Mouse (Mus musculus) mature B cell (primary cell): ENCODE results near the gene Smco4.
"Not testable (repeated sequence)": the region's sequence is repeated elsewhere in the genome, so short reads cannot be mapped to it uniquely, and the experiment has no call there.

Source experiments
- in situ Hi-C: fragments of 300-500 bp; cut with MboI; formaldehyde crosslinking; loops from 2 replicates; pipeline ENCODE4 v1.14.3; 2019

The Smco4 gene

DNA sequence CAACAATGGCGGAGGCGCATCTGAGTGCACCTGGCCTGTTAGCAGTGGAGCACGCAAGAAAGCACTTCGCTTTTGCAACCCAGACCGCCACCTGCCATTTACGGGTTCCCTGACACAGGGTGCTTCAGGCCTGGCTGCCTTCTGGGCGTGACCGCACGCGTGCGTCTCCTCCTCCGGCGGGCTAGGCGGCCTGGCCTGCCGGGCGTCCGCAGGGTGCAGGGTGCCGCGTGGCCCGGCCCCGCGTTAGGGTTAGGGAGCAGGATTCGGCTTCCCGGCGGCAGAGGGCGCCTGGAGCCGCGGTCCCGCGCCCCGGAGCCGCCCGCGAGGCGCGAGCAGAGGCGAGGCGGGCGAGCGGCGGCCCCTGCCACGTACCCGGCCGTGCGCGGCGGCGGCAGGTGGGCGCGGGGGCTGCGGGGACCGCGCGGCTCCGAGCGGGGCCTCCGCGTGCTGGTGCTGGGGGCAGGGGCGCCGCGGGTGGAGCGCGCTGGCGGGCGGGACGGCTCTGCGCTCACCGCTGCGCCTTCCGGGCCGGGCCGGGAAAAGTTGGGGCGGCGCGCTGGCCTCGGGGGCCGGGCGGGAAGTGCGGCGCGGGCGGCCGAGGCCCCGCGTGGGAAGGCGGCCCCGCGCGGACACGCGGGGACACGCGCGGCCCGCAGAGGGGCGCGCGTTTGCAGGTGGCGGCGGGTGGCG, at the start of gene Smco4:
Gene Smco4, plus strand, starts transcription at position 198 of the 690 bp plus-strand sequence.
- in situ Hi-C loops, result no loop called here

DNA sequence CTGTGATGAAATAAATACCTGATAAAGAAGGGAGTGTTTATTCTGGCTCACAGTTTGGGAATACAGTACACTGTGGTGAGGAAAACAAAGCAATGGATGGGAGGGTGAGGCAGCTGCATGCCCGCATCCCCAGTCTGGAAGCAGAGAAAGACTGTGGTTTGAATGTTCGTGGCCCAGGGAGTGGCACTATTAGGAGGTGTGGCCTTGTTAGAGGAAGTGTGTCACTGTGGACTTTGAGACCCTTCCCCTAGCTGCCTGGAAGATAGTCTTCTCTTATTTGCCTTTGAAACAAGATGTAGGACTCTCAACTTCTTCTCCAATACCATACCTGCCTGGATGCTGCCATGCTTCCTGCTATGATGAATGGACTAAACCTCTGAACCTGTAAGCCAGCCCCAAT, 45.8 kb upstream of the Smco4 start:
- in situ Hi-C loops, result no loop called here

DNA sequence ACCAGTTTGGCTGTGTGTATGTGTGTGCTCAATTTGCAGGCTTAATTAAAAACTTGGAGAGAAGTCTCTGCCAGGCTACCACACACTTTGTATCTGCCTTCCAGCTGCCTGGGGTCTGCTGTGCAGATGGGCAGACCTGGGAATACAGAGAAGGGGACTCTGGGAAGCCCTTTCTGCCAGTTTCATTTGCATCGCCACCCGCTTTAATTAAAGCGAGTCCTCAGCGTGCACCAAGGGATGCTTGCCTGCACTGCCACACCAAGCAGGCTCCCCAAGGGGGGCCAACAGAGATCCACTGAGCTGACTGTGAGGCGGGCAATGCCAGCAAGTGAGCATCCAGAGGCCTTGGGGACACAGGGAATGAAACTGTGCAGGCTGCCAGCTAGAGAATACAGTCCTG, 42.3 kb upstream of the Smco4 start:
- in situ Hi-C loops, result no loop called here

DNA sequence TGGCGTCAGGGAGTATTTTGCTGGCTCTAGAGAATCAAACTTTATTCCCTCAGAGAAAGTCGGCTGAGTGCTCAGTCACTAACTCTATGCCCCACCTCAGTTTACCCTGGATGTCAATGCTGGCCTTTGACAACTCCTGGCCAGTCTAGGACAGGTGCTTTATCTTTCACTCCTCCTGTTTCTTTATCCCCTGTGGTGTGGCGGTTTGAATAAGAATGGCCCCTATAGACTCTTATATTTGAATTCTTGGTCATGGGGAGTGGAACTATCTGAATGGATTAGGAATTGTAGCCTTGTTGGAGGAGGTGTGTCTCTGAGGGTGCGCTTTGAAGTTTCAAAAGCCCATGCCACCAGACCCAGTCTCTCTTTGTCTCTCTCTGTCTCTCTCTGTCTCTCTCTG, 21.0 kb upstream of the Smco4 start:
- in situ Hi-C loops, result no loop called here

DNA sequence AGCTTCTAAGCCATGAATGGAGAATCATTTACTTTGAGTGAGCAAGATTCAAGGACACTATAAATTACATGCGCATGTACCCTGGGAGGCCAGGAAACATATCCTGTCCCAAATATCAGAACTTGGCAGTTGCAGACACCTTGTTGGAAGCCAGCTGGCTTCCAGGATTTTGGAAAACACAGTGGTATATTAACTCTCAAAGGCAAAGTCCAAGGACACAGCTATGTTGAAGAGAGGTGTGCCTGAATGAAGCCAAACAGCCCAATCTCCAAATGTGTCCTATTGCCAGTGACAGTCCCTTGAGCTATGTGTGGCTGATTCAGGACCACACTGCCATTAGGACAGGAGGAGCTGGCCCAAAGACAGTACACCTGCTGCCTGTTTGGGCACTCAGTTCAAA, 20.0 kb upstream of the Smco4 start:
- in situ Hi-C loops, result no loop called here

DNA sequence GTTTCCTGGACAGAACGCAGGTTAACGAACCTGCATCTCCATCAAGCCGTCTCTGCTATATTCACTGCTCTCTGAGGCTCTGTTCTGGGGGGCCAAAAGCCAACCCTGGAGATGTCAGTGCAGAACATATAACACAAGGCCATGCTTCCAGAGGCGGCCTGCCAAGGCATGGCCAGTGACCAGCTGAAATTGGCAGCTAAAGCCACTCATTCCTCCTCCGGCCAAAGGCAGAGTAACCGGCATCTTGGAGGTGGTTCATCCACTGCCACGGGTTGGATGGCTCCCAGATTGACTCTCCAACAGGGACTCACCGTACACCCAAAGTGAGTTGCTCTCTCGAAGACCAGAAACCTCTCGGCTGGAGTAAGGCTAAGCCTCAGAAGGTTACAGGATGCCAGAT, 15.7 kb upstream of the Smco4 start:
- in situ Hi-C loops, result no loop called here

DNA sequence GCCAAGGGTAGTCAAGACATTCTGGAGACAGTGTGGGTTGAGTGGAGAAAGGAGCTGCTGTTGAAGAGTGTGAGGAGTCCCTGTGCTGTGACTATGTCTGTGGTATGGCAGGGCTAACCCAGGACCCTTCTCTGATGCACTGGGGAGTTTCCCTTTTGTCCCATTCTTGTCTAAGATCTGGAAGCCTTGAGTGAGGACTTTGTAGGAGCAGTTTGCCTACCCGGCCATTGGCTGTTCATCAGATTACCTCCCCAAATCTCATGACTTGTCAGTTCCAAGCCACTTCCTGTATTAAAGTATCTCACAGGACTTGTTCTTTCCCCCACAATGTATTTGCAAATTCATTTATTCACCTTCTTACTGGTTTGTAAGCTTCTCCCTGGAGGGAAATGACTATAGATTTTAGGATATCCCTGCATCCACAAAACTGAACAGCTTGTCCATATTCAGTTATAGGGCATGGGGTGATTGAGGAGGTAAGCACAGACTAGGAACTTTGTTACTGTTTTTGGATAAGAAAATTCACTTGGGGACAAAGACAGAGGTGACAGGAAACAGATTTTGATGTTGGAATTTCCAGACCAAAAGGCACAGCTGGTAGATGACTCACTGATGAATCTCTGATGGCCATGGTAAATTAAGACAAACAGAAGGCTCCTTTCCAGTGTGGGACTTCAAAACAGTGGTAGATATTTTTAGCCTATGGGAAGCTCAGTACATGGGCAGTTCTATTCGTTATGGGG, 5.4 kb upstream of the Smco4 start:
- in situ Hi-C loops, result no loop called here

DNA sequence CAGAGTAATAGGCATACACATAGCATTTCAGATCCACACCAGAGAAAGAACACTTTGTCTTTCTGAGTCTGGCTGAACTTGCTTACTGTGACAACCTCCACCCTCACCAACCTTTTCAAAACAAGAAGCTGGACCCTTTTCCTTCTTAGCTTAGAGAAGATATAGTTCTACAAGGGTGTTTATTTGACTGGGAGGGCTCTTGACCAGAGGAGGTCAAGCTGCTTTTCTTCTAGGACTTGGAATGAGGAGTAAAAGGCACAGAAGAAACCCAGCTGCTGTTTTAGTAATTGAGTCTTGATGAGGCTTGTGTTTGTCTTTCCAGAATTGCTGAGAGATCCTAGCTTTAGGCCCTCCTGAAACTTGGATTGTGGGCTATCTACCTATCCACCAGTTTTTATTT, 3.9 kb upstream of the Smco4 start:
- in situ Hi-C loops, result no loop called here

DNA sequence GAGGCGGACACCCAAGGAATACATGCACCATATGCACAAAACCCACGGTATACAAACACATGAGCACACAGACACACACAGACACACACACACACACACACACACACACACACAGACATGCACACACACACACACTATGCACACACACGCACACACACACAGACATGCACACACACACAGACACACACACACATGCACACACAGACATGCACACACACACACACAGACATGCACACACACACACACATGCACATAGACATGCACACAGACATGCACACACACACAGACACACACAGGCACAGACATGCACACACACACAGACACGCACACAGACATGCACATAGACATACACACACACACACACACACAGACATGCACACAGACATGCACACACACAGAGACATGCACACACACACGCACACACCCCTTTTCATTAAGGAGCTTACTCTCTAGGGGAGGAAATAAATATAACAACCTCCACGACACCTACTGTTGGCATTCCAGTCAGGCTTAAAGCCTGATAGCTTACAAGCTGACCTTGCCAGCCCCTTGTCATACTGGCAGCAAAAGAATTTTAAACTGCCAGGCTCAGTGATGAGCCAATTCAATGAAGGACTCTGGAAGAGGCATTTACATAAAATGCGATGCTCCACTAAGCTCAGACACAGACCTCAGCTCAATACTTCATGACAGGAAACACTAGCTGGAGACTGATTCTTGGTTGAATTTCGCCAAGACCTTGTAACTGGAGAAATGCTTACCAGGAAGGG, 2.7 kb upstream of the Smco4 start:
- in situ Hi-C loops, result no loop called here

DNA sequence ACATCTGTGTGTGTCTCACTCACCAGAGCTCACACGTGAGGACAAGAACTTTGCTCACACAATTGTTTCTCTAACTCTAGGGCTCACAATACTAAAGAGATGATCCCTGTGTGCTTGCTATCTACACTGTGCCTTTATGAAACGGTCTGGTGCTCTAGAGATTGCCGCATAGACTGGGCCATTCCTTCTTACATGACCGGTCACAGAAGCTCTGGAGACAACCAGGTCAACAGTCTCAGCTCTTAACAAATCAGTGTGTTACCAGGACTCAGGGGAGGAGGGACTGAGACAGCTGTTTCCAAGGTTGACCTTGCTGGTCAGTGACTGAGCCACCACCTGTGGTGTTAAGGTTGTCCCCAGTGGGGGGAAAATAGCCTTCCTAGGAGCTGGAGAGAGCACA, 1.5 kb upstream of the Smco4 start:
- in situ Hi-C loops, result no loop called here

DNA sequence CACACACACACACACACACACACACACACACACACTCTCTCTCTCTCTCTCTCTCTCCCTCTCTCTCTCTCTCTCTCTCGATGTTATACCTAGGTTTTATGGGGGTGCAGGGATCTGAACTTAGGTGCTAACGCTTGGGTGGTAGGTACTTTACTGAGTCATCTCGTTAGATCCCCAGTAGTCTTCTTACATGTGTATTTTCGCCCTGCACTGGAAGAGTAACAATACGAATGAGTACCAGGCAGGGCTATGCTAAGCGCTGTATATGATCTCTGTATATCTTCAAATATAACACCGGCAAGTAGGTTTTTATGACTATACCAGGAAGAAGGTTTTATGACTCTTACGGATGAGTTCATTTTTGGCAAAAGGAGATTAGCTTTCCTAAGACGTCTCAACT, 831 bp upstream of the Smco4 start:
- in situ Hi-C loops, result no loop called here

DNA sequence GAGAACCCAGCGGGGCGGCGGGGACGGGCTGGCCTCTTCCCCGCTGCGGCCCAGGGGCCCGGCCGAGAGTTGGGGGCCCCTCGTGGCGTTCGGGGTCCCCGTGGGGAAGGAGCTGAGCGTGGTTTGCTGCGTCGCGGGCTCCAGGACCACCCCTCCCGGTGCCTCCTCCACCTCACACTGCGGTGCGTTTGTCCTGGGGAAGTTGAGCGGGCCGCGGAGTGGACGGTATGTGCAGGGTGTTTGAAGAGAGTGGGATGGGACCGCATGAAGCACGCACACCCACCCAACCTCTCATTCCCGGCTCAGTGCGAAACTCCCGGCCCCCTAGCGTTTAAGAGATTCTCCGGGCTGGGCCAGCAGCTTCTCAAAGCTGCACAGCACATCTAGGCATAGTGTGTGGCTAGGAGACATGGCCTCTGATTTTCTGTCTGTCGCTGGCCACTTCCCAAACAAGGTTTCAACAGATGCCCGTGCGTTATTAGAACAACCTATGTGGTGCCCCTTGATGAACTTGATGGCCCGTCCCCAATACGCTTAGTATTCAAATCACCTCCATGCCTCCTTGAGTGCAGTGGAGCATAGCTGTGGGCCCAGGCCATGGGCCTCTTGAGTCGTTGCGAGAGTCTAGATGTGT, 810 bp downstream of the Smco4 start:
- in situ Hi-C loops, result no loop called here

DNA sequence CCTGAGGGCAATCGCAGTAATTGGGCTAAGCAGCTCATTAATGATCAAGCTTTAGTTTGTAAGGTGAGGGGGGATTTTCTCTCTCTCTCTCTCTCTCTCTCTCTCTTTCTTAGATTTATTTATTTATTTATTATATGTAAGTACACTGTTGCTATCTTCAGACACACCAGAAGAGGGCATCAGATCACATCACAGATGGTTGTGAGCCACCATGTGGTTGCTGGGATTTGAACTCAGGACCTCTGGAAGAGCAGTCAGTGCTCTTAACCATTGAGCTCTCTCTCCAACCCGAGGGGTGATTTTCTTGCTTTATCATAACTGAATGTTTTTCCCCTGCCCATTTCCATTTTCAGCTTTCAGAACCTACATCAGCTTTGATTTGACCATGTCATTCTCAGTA, 2.0 kb downstream of the Smco4 start:
- in situ Hi-C loops, result not testable (repeated sequence)

DNA sequence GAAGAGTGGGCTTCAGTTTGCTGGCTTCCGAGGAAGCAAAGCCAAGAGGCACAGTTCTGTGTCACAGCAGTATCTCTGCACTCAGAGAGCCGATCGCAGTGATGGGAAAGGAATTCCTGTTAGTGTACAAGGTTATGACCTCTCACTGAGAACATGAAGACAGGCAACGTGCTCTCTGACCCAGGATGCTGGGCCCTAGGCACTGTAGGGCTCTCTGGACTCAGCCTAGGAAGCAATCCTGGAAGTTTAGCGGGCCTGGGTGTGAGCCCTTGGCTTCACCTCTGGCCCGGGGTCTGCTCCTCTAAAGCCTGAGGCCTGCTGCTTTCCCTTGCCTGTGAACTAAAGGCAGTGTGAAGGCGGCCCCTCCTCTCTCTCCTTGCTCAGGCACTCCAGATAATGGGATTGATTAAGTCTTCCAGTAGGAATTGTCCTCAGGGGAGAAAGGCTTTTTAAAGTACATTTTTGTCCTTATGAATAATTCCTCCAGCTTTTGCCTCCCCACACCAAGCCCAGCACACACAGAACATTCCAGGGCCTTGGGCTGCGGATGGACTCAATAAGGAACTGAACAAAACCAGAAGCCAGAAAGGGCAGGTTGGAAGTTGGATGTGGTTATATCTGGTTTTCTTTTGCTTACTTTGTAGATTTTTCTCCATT, 2.8 kb downstream of the Smco4 start:
- in situ Hi-C loops, result no loop called here

DNA sequence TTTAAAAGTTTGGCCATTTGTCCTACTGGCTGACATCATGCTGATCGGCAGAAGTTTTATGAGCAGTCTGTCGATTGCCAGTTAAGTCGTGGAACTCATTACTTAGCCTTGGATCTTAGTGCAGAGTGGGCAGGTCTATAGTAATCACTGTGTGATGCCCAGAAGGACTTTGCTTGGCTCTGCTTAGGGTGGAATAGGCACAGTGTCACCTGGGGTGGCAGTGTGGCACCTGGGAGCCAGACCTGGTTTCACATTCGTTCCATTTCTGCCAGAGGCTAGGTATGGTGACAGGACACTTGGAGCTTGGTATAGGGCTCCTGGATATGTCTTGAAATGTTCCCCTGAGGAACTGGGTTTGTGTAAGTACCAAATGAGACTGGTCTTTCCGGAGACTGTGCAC, 6.8 kb downstream of the Smco4 start:
- in situ Hi-C loops, result no loop called here

DNA sequence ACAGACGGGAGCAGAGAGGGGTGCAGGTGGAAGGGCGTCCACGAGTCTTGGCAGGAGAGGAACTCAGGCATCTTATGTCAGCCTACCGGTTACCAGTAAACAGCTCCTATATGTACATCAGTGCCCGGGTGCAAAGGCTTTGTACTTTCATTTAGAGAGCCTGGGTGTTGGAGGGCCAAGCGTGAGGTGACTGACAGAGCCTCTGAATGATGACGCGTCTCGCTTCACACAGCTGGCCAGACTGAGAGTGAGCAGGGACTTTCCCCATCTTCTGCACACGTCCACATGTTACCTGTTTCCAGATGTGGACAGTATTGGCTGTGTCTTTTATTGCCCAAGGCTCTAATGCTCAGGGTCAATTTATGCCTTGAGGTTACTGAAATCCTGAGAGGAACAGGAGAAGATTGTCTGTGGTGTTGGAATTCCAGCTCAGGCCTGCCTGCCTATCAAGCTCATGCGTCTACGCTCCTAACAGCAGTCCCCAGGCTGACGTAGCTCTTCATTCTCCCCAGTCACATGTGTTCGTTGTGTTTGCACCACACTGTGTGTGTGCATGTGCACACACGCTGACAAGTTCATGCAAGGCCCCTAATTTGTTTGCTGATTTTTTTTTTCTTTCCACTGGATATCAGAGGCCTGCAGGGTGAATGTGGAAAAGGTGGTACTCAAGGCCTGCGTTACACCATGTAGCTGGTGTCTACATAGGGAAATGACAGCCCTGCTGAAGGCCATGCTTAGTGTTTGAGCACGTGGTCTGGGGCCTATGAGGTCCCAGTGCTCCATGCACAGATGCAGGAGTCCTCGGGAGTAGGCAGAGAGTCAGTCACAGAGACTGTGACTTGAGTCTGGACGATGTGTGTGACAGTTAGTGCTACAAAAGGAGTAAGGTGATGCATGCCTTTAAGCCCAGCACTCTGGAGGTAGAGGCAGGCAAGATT, 8.4 kb downstream of the Smco4 start:
- in situ Hi-C loops, result no loop called here

DNA sequence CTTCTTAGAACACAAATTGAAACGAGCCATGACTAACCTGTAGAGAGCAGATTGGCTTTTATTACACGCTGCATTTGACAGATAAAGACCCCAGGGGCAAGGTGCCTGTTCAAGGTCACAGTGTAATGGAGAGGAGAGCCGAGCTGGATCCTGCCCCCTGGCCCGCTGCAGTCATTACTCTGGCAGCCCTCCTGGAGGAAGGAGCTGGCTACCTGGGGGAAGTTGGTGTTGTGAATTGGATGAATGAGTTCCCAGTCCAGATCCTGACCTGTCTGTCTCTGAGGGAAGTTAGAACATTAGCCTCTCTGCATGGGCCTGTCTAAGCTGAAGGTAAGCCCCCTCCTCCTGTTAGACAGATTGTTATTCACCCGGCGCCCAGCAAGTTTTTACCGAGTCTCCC, 9.2 kb downstream of the Smco4 start:
- in situ Hi-C loops, result no loop called here

DNA sequence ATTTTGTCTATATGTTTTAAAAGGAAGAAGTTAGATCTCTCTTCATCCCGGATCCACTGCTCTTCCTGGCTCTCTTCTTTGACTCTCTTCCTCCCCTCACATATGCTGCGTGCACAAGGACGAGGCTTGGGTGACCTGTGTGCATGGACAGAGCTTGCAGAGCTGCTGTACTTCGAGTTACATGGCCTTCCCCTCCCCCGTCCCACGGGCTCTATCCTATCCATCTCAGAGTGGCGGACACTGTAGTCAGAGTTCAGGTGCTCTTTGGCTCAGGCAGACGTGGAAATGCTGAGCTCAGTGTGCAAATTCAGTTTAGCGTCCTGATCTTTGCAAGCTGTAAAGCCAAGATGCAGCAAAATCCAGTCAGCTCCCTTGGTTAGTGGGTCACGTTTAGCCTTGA, 10.1 kb downstream of the Smco4 start:
- in situ Hi-C loops, result no loop called here

DNA sequence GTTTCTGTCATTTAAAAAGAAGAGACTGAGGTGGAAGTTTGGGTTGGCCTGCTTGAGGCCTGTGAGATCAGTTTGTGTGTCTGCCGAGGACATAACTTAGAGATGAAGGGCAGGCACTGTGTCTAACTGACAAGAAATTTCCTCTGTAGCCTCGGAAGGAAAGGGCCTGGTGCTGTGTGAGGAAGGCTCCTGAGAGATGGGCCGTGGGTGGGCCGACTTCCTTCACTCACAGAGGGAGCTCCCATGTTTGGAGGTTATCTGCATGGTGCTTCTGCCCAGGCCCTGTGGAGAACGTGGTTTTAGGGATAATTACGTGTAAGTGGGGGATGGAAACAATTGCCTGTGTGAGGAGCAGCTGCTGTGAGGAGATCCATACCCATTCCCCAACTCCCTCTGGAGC, 10.6 kb downstream of the Smco4 start:
- in situ Hi-C loops, result no loop called here

DNA sequence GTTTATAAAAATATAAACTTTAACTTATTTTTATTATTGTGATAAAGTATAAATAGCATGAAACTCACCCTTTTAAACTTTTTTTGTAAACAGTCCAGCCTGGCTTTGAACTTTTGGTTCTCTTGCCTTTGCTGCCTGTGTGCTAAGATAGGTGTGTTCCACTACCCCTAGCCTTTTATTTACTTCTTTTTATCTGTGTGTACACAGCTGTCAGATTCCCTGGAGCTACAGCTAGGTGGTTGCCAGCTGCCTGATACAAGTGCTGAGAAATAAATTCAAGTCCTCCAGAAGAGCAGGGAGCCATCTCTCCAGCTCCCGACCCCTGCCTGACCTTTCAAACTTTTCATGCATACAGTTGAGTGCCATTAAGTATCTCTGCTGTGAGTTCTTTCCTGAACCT, 12.1 kb downstream of the Smco4 start:
- in situ Hi-C loops, result no loop called here

DNA sequence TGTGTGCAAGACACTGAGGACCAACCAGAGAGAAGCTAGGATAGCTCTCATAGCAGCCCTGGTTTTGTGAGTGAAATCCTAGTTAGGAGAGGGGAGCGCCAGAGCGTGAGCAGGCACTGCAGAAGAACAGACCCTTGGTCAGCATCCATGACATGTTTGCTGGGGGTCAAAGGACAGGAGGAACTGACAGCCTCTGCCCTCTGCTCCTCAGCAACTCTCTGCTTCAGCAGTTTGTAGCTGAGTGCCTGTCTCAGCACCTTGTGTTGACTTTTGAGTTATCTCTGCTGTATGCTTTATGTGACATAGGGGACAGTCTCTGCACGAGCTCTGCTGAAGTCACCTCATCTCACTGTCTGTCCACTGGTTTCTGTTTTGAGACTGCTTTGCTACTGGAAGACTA, 13.6 kb downstream of the Smco4 start:
- in situ Hi-C loops, result no loop called here
